Mouse (Mus musculus) urinary bladder, postnatal 10 days (tissue): ENCODE data around the gene Atg9b.

Experiments
- DNase-seq: peaks from one replicate; pipeline ENCODE4 v3.0.0; 2022; ENCODE audit warnings: low spot score

Gene Atg9b

GRCm38 (mm10) chr5:24391864-24392263, at the start of gene Atg9b:
TSS of gene Atg9b (minus strand) at chr5:24392143.
- DNase-seq: no peak

- no peak for DNase-seq
These were observed 49.2 kb upstream of the Atg9b start for GRCm38 (mm10) chr5:24441187-24441586.

GRCm38 (mm10) chr5:24433993-24434392, 42.0 kb upstream of the Atg9b start:
- DNase-seq: no peak

GRCm38 (mm10) chr5:24428596-24428995, 36.7 kb upstream of the Atg9b start:
- DNase-seq: no peak

- no peak for DNase-seq
These were observed 36.0 kb upstream of the Atg9b start for GRCm38 (mm10) chr5:24427981-24428402.

- DNase-seq: no peak
These were observed 35.3 kb upstream of the Atg9b start for GRCm38 (mm10) chr5:24427285-24427633.

- DNase-seq: no peak
These were observed 34.8 kb upstream of the Atg9b start for GRCm38 (mm10) chr5:24426556-24427284.

DNA sequence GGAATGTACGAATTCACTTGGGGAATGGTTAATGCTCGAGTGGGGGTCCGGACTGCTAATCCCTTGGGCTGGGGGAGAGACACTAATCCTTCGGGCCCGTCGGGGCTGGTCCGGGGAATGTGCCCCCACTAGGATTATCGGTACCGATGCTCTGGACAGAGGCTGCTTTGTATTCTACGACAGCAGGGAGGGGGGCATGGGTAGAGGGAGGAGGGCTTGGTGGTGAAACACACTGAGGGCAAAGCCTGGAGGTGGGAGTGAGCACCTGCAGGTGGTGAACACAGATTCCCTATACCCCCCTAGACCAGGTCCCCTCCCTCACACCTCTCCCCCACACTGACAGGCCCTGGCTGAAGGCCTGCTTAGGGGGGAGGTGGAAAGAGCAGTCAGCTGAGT, 34.1 kb upstream of the Atg9b start:
- no peak for DNase-seq

- no peak for DNase-seq
These were observed 33.6 kb upstream of the Atg9b start for GRCm38 (mm10) chr5:24425421-24426036.

DNA sequence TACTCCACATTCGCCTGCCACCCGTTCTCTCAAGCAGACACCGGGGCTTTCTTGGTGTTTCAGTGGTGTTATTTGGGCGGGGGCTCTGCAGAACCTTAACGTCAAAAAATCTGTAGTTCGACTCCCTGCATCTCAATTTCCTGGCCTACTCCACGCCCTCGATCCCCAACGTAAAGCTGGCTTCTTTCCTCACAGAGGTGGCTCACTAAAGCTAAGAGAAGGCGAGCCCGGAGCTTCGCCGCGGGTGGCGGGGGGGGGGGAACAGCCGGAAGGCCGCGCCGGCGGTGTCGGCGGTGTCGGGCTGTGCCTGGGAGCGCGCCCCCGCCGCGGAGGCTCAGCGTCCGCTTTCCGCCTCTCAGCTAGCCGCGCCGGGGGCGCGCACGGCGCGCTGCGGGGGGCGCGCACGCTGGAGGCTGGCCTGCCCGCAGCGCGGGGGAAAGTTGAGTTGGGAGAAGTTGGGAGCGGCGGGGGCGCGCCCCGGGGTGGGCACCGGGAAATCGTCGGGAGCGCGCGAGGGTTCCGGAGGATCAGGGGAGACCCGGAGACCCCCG, 33.0 kb upstream of the Atg9b start:
- DNase-seq: peak; percentile 55

GRCm38 (mm10) chr5:24424004-24424781, 32.2 kb upstream of the Atg9b start:
- no peak for DNase-seq

- peak; percentile 91 for DNase-seq
These were observed 31.4 kb upstream of the Atg9b start, which contains the start of the genes Cdk5 and Slc4a2 for GRCm38 (mm10) chr5:24423129-24424003. TSS of gene Cdk5 (minus strand) at chr5:24423530. TSS of gene Slc4a2 (plus strand) at chr5:24423837.

GRCm38 (mm10) chr5:24420381-24420780, 28.4 kb upstream of the Atg9b start:
- no peak for DNase-seq

GRCm38 (mm10) chr5:24417587-24417986, 25.6 kb upstream of the Atg9b start:
- DNase-seq: no peak

DNA sequence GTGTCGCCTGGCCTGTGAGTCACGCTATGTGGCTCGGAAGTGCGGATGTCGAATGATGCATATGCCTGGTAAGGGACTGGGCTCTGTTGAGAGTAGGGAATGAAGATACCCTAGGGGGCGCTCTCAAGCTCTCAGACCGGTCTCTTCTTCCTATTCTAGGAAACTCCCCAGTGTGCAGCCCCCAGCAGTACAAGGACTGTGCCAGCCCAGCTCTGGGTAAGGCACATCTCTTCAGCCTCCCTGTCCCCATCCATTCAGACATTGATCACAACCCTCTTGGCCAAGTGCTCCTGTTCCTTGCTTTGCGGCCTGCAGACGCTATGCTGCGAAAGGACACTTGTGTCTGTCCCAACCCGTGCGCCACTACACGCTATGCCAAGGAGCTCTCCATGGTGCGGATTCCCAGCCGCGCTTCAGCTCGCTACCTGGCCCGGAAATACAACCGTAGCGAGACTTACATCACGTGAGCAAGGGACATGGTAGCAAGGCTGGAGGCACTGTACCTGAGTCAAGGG, 24.3 kb upstream of the Atg9b start:
- DNase-seq: no peak

DNA sequence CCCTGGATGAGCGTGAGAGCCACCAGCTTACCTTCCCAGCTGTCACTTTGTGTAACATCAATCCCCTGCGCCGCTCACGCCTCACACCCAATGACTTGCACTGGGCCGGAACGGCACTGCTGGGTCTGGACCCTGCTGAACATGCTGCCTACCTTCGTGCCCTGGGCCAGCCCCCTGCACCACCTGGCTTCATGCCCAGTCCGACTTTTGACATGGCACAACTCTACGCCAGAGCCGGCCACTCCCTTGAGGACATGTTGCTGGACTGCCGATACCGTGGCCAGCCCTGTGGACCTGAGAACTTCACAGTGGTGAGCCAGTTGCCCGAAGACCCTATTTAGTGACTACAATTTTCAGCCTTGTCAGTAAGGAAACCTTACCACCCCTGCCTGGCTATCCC, 22.0 kb upstream of the Atg9b start:
- no peak for DNase-seq

- no peak for DNase-seq
These were observed 21.2 kb upstream of the Atg9b start, which contains the start of gene Asic3 for GRCm38 (mm10) chr5:24413042-24413693. TSS of gene Asic3 (plus strand) at chr5:24413392.

DNA sequence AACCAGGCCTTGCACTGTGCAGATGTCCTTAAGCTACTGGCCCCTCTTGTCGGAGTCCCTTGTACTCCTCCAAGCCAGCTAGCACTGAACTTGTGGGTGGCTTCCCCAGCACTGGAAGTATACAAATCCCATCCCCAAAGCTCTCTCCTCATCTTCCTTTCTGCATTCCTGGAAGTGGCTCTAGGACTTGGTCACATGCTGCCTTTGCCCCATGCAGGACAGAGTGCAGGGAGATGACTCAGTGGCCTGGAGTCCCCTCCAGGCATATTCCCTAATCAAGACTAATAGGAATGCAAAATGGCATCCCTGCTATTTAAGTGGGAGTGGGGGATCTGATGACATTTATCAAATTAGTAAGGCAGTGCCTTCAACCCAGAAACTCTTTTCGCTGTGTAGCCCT, 20.1 kb upstream of the Atg9b start:
- DNase-seq: no peak

DNA sequence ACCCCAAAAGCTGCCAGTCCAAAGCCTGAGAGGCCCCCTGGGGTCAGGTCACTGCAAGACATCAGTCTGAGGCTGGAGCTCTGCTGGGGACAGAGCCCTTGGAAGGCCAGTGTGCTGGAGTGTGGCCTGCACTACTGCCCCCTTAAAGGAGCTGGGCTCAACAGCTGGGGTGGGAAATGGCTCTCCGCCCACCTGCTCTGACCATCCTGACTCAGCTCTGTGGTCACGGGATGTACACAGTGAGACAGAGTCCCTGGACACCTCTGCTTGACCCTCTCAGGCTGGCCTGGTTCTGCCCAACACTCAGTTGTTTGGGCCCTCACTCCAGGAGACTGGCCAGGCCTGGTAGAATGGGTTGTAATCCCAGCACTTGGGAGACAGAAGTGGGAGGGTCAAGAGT, 17.5 kb upstream of the Atg9b start:
- no peak for DNase-seq

- DNase-seq: no peak
These were observed 16.7 kb upstream of the Atg9b start for GRCm38 (mm10) chr5:24408651-24409050.

DNA sequence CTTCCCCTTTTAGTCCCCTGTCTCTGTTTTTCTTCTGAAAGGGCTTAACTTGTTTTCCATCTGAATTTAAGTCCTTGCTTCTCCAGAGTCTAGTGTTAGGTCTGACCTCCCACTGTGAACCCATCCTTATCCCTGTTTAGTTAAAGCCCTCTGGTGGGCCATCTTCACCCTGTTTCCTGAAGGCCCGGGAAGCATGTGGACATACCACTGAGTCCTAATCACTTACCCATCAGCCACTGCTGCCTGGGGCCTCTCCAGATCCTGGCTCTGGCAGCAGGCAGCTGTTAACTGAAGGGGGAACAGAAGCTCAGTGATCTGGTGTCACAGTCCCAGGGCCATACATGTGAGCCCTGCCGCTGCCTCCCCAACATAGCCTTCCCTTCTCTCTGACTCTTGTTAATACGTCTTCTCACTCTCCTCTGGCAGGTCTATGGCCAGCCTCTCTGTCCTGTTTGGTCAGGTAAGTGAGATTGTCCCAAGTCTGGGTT, 13.5 kb upstream of the Atg9b start:
- DNase-seq: no peak
